Mouse (Mus musculus): Measurements from ENCODE around the gene Atp12a.

Atp12a gene

DNA sequence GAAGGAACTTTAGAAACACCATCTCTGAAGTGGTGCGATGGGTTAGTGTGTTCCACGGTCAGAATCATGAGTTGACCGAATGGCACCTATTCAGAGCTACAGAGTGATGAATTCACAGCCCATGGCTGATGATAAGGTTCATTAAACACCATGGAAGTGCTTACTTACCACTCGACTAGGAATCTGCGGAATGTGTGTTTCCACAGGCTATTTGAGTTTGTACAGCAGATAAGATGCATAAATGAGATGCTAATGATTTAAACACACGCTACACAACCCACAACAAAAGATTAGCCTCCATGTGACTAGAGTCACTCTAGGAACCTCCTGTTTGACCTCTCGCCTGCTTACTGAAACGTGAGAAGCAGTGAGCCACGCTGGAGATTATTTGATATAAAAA lies 14.5 kb downstream of the Atp12a start:
- no peak for DNase-seq (ENCODE audit: low spot score)

DNA sequence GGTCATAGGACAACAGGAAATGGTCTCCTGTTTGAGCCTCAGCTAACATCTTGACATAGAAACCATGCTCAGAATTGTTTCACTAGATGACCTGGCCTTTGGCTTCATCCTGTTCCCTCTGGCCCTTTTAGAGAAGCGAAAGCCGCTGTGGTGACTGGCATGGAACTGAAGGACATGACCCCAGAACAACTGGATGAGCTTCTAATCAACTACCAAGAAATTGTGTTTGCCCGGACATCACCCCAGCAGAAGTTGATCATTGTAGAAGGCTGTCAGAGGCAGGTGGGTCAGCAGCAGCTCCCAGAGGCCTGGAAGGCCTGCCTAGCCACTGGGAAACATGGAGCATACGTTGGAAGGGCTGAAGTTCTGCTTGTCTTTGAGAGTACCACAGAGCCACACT lies 17.5 kb downstream of the Atp12a start:
- no peak for DNase-seq (ENCODE audit: low spot score)

DNA sequence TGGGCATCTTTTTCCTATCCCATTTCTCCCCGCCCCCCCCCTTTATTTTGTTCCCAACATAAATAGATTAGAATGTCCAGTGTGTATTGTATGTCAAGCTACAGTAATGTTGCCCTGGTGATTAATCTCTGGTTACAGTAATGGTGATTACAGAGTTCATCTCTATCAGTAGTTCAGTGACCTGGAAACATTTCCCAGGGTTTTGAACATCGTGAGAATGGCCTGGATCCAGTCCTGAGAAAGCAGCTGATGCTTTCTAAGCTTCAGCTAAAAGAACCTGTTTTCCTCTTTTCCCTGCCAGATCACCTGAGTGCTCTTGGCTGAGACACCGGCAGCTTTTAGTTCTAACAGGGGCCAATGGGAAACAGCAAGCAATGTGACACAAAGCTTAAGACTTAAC lies 25.4 kb downstream of the Atp12a start:
- DNase-seq (ENCODE audit: low spot score) = no peak

DNA sequence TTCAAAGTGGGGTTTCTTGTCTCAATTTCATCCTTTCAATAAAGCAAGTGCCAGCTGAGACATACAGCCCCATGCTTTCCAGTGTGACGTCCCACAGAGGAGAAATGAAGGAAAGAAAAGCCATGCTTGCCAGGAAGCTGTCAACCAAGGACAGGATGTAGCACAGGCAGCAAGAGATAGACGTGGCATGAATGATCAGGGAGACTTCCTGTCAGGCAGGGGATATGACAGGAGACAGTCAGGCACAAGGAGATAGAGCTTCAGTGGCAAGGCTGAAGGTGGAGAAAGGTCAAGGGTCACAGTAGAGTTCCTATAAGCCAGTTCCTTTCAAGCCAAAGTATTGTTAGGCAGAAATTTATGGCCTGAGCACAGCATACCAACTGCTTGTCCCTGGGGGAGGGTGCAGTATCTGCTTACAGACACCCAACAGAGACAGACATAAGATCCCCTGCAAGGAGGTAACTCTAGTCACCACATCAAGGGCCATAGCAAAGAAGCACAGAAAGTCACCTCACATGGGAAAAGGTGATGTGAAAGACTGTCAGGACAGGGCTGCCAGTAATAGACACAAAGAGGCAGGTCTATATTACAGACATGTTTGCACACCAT lies 28.9 kb downstream of the Atp12a start:
- DNase-seq (ENCODE audit: low spot score) = no peak

DNA sequence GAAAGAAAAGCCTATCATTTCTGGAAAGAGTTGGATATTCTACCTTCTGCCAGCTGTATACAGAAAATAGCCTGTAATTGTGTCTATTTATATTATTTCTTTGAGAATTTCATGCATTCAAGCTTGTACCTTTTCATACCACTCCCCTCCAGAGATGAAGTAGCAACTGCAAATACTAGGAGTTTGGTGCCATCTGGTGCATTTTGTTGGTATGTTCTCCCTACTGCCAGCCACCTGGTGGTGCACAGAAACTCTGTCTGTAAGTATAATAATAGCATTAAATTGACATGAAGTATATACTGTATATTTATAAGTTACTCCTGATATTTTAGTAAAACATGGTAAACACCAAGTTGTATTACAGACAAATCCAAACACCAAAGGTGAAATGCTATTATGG lies 33.1 kb downstream of the Atp12a start:
- DNase-seq (ENCODE audit: low spot score) = no peak

DNA sequence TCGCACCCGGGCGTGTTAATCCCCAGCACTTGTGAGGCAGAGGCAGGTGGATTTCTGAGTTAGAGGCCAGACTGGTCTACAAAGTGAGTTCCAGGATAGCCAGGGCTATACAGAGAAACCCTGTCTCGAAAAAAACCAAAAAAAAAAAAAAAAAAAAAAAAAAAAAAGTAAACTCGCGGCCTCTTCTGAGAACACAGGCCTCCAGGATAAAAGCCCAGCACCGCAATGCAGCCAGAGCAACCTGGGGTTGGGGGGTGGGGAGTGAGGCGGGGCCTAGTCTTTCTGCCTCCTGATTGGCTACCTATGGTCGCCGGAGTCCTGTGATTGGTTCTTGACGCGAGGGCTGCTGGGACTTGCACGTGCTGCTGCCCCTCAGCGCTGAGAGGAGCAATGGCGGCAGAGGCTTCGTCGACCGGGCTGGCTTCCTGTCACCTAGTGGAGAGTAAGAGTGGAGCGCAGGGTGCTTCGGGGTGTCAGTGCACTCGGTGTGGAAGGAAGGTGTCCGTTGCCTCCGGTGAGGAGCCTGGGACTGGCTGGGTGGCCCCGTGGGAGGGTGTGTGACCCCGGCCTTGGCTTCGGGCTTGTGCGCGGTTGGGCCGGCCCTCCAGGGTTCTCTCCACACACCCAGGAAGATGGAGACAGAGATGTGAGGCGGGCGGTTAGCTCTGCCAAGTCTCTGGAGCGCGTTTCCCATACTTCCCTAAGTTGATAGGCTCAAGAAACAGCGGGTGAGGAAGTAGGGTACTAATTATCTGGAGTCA lies 37.6 kb downstream of the Atp12a start, which contains the start of gene Rnf17:
Gene Rnf17, plus strand, starts transcription at position 271 of the 761 bp plus-strand sequence.
- DNase-seq (ENCODE audit: low spot score) = peak; percentile 1

DNA sequence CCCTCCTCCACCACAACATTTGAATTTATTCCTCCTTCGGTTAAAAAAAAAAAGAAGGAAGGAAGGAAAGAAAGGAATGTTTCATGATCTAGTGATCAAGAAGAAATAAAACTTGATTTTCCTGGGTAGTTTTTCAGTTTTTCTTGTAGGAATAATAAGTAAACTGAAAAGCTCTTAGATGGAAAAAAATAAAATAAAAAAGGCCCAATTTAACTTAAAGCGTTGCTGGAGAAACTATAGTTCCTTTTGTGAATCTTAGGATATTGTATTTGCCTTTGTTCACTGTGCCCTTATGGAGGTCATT lies 38.2 kb downstream of the Atp12a start:
- no peak for DNase-seq (ENCODE audit: low spot score)
